Mouse (Mus musculus) forebrain, embryonic 14.5 days (tissue): ENCODE measurements around the gene Acbd5. TPM values are rescaled to one million over a fixed set of nuclear protein-coding genes. Genes with fewer than 3 reads are reported as not detected.
A peak's percentile ranks its signal among the peaks of the same experiment; 100 is the strongest.
"Not testable (repeated sequence)": the region's sequence is repeated elsewhere in the genome, so short reads cannot be mapped to it uniquely, and the experiment has no call there.

Source experiments
- ATAC-seq: fragments of 200-750 bp; cut with Nextera tagmentation; 2 replicates; pipeline ENCODE4 v1.8.0; 2017; ENCODE audit warnings: mild to moderate bottlenecking, moderate library complexity
- DNase-seq: peaks from one replicate; pipeline ENCODE4 v3.0.0-alpha.2; 2015; ENCODE audit warnings: low spot score
- H3K27ac ChIP-seq: fragments of 300-500 bp; sonication (generic); 2 replicates; pipeline ENCODE4 v1.5.1; 2014; ENCODE audit warnings: low read depth, mild to moderate bottlenecking, control low read depth, low read length, moderate library complexity
- H3K27me3 ChIP-seq: fragments of 300-500 bp; sonication (generic); replicated peaks from 2 replicates; pipeline ENCODE4 v1.6.1; 2014; ENCODE audit warnings: low read length, control low read depth, mixed read lengths; ENCODE audit not compliant: control insufficient read depth, insufficient read depth
- H3K36me3 ChIP-seq: fragments of 300-500 bp; sonication (generic); 2 replicates; pipeline ENCODE4 v1.6.1; 2014; ENCODE audit warnings: low read length, control low read depth; ENCODE audit not compliant: control insufficient read depth, insufficient read depth
- H3K4me1 ChIP-seq: fragments of 300-500 bp; sonication (generic); 2 replicates; pipeline ENCODE4 v1.6.1; 2014; ENCODE audit warnings: antibody characterized with exemption, low read length, control low read depth; ENCODE audit not compliant: control insufficient read depth, insufficient read depth
- H3K4me2 ChIP-seq: fragments of 300-500 bp; sonication (generic); 2 replicates; pipeline ENCODE4 v1.6.1; 2014; ENCODE audit warnings: mild to moderate bottlenecking, control low read depth, low read length
- H3K4me3 ChIP-seq: fragments of 300-500 bp; sonication (generic); 2 replicates; pipeline ENCODE4 v1.5.1; 2014; ENCODE audit warnings: low read depth, low read length, control low read depth
- H3K9ac ChIP-seq: fragments of 300-500 bp; sonication (generic); 2 replicates; pipeline ENCODE4 v1.6.1; 2014; ENCODE audit warnings: mild to moderate bottlenecking, low read length, control low read depth, moderate library complexity
- H3K9me3 ChIP-seq: fragments of 300-500 bp; sonication (generic); replicated peaks from 2 replicates; pipeline ENCODE4 v1.6.1; 2016; ENCODE audit warnings: low read length, control low read depth, mixed read lengths; ENCODE audit not compliant: control insufficient read depth
- whole genome bisulfite sequencing: fragments of 180-500 bp; shearing (Covaris S2); extraction: QIAGEN DNeasy Blood & Tissue Kit; methylation state at CpG from one replicate; pipeline ENCODE4 v1.1.7; 2014; 5-methylcytosine and 5-hydroxymethylcytosine counted together
- polyA plus RNA-seq: library from polyadenylated mRNA; unstranded; fragments of >200 nt; fragmentation: Nextera tagmentation; extraction: Ambion mirVana; gene quantifications from 2 replicates; pipeline ENCODE4 v1.2.1, GENCODE M21; 2014

Gene Acbd5
- polyA plus RNA-seq, 1 experiment from 2014 or later: 39.8 TPM

DNA sequence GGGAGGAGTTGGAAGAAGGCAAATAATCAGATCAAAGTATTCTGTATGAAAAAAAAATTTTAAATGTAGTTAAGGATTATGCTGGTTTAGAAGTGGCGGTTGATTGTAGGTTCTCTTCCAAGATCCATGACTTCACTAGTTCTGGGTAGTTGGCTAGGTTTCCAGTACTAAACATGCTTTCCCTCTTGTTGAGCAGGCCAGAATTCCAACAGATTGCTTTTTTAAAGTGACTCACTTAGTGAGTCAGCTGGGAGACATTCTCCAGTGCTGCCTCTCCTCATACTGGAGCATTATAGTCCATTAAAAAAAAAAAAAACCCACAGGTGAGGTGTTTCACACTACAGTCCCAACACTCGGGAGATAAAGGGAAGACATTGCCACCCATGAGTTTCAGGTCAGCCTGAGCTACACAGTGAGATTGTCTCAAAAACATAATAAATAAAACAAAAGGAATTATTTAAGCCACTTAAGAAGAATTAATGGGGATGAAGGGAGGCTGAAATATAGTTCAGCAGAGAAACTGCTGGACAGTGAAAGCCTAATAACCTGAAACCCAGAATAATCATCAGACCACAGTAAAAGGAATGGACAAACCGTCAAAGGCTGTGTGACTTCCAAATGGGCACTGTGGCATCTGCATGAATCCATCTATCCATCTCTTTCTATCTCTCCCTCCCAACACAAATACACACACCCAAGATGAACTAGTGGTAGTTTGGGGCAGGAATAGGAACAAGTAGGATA is 33.1 kb upstream of the Acbd5 start:
- no peak overlapping the region for H3K27ac ChIP-seq
- no peaks in the 10 kb centered on the region for H3K9me3 ChIP-seq
- DNase-seq: no peak
- H3K27me3 ChIP-seq: no peaks in the 10 kb centered on the region
- H3K9ac ChIP-seq: no peak overlapping the region
- no peak overlapping the region for H3K4me2 ChIP-seq
- H3K36me3 ChIP-seq: no peaks in the 10 kb centered on the region
- H3K4me3 ChIP-seq: no peak overlapping the region
- peaks cover 5% of the 10 kb centered on the region for H3K4me1 ChIP-seq
- ATAC-seq: no peak
- 92% methylated on average over 3 of the region's 3 CpGs for WGBS

DNA sequence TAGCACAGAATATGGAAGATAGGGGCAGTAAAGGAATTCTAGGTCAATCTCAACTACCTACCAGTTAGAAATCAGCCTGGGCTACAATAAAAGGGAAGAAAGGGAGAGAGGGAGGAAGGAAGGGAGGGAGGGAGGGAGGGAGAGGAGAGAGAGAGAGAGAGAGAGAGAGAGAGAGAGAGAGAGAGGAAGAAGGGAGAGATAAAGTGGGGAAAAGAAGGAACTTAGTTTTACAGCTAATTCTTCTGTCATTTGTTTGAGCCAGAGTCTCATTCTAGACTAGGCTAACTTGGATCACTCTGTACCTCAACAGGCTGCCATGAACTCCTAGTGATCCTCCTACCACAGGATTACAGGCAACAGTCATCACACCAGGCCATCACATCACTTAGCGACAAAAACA is 32.5 kb upstream of the Acbd5 start:
- Histone ChIP-seq H3K27me3 (no peaks in the 10 kb centered on the region), H3K4me1 (peaks cover 5% of the 10 kb centered on the region), H3K9me3 (no peaks in the 10 kb centered on the region), H3K9ac (no peak overlapping the region), H3K36me3 (no peaks in the 10 kb centered on the region), H3K27ac (no peak overlapping the region), H3K4me2 (no peak overlapping the region), H3K4me3 (no peak overlapping the region)
- WGBS: 97% methylated on average over 1 of the region's 1 CpGs
- DNase-seq (no peak), ATAC-seq (no peak)

DNA sequence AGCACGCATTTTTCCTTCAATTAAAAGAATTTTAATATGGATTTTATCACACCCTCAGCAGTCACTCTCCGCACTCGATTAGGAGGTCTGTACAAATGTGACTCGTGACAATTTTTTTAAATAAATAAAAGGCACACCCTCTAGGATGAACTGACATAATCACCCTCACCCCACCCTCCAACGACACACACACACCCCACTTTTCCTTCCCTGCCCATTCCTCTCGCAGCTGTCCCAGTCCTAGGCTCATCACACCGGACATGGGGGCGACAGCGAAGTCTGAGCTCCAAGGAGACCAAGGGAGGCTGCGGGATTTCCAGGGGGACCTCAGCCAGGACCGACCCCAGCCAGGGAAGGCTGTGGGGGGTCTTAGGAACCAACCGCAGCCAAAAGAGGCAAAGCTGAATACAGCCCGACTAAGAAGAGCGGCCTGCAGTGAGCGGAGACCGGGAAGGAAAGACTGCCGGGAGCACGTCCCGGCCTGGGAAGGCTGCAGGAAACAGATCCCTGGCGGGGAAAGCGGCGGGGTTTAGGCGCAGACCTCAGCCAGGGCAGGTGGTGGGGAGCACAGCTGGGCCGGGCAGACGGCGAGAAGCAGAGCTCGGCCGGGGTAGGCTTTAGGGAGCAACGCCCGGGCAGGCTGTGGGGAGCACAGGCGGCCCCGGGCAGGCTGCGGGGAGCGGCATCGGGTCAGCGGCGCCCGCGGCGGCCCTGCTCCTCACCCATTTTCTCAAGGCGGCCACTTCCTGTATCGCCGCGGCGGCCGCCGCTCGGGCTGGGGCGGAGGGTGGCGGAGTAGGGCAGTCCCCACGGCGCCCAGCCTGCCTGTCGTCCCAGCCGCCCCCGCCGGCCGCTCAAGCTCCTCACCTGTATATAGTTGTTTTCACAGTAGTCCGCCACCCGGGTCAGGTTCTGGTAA is 28.6 kb upstream of the Acbd5 start:
- H3K27ac ChIP-seq: peak overlapping the region; percentile 97
- ATAC-seq (peak; percentile 85), DNase-seq (peak; percentile 42)
- no peaks in the 10 kb centered on the region for H3K36me3 ChIP-seq
- H3K9ac ChIP-seq: peak overlapping the region; percentile 96
- peak overlapping the region; percentile 82 for H3K4me2 ChIP-seq
- H3K4me3 ChIP-seq: peak overlapping the region; percentile 98
- under 1% methylated on average over 48 of the region's 59 CpGs for WGBS
- no peaks in the 10 kb centered on the region for H3K9me3 ChIP-seq
- H3K27me3 ChIP-seq: no peaks in the 10 kb centered on the region
- H3K4me1 ChIP-seq: peaks cover 5% of the 10 kb centered on the region

DNA sequence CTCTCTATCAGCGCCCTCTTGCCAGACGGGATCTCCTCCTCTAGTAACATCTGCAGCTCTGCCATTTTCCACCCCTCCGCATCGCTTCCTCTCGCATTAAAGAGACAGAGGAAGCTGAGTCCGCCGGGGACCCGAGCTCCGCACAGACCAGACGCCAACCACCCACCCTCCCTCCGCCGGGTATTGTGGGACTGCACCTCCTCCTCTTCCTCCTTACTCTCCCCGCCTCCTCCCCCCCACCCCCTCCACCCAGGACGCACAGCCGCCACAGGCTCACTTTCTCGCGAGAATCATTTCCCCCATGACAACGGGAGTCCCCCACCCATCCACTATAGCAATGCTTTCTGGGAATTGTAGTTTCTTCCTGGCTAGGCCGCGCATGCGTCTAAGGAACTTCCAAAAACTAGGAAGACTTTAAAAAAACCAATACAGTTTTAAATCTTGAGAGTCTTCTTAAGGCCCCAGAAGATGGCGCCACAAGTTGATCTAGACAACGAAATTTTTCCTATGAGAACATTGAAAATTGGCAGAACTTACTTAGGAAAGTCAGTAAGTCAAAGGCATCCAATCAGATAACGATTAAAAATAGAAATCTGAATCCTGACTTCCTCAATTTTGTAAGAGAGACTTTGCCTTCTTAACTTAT is 27.8 kb upstream of the Acbd5 start, which contains the start of gene Abi1:
Gene Abi1 (minus strand): TSS at position 241 of the 646 bp plus-strand sequence.
- ATAC-seq: peak; percentile 96
- Histone ChIP-seq H3K9me3 (no peaks in the 10 kb centered on the region), H3K4me1 (peaks cover 5% of the 10 kb centered on the region), H3K4me3 (peak within 1 kb of the TSS; percentile 98), H3K9ac (peak within 1 kb of the TSS; percentile 96), H3K27me3 (no peaks in the 10 kb centered on the region), H3K36me3 (no peaks in the 10 kb centered on the region), H3K27ac (peak within 1 kb of the TSS; percentile 97), H3K4me2 (peak within 1 kb of the TSS; percentile 82)
- DNase-seq: peak; percentile 99
- WGBS: 3% methylated on average over 24 of the region's 24 CpGs

DNA sequence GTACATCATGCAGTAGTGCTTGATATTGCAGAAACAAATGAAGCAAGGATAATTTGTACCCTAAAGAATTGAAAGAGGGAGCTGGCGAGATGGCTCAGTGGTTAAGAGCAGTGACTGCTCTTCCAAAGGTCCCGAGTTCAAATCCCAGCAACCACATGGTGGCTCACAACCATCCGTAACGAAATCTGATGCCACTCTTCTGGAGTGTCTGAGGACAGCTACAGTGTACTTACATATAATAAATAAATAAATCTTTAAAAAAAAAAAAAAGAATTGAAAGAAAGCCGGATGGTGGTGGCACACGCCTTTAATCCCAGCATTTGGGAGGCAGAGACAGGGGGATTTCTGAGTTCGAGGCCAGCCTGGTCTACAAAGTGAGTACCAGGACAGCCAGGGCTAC is 27.3 kb upstream of the Acbd5 start:
- 91% methylated on average over 7 of the region's 7 CpGs for WGBS
- H3K4me2 ChIP-seq, H3K36me3 ChIP-seq, H3K27ac ChIP-seq, H3K27me3 ChIP-seq, H3K4me3 ChIP-seq, DNase-seq, H3K4me1 ChIP-seq, H3K9me3 ChIP-seq, ATAC-seq, H3K9ac ChIP-seq: not testable (repeated sequence)

DNA sequence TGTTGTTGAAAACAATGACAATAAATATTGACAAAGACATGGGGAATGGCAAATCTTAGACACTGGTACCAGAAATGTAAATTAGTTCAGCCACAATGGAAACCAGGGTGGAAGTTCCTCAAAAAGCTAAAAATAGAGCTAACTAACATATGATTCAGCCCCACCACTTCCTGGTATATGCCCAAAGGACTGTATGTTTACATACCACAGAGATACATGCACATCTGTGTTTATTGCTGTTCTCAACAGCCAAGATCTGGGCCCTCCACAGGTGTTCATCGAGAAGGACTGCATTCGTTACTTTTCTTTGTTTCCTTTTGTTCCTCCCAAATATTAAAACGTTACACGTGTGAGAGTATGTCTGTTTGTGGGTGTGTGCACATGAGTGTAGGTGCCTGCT is 26.5 kb upstream of the Acbd5 start:
- Histone ChIP-seq H3K4me2 (no peak overlapping the region), H3K27me3 (no peaks in the 10 kb centered on the region), H3K4me3 (no peak overlapping the region), H3K27ac (no peak overlapping the region), H3K36me3 (no peaks in the 10 kb centered on the region), H3K4me1 (peaks cover 5% of the 10 kb centered on the region), H3K9me3 (no peaks in the 10 kb centered on the region), H3K9ac (no peak overlapping the region)
- no peak for ATAC-seq
- WGBS: 91% methylated on average over 4 of the region's 4 CpGs
- DNase-seq: no peak

DNA sequence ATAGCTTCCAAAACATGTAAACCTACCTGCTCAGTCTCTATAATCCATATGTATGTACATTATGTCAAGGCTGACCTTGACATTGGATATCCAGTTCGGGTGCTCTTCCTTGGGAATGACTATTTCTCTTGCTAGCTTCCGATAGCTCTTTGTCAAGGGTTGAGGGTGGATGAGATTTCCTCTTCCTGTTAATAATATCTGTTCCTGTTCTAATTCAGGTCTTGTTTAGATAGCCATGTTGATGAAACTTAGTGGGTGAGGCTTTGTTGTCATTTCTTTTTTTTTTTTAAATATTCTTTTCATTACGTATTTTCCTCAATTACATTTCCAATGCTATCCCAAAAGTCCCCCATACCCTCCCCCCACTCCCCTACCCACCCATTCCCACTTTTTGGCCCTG is 25.8 kb upstream of the Acbd5 start:
- H3K9ac ChIP-seq: no peak overlapping the region
- H3K27ac ChIP-seq: no peak overlapping the region
- WGBS: 91% methylated on average over 3 of the region's 3 CpGs
- H3K4me1 ChIP-seq: peaks cover 5% of the 10 kb centered on the region
- ATAC-seq: no peak
- no peak overlapping the region for H3K4me2 ChIP-seq
- no peaks in the 10 kb centered on the region for H3K27me3 ChIP-seq
- no peaks in the 10 kb centered on the region for H3K36me3 ChIP-seq
- no peak for DNase-seq
- no peak overlapping the region for H3K4me3 ChIP-seq
- H3K9me3 ChIP-seq: no peaks in the 10 kb centered on the region

DNA sequence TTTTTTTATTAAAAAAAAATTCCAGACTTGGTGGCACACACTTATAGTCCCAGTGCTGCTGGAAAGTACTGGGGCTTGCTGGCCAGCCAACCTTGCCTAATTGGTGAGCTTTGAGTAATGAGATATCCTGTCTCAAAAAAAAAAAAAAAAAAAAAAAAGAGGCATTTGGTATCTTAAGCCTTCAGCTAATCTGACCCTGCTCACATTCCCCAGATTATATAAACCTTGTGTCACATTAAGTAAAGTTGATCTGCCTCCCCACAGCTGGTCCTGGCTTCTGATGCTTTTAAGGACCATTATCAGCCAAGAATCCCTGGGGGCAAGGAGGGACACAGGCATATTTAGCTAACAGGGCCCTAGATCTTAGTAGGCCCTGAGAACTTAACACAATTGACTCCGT is 22.3 kb upstream of the Acbd5 start:
- H3K4me2 ChIP-seq: no peak overlapping the region
- no peaks in the 10 kb centered on the region for H3K9me3 ChIP-seq
- H3K36me3 ChIP-seq: no peaks in the 10 kb centered on the region
- H3K27me3 ChIP-seq: no peaks in the 10 kb centered on the region
- no peak overlapping the region for H3K27ac ChIP-seq
- DNase-seq (no peak), ATAC-seq (no peak)
- 45% methylated on average over 1 of the region's 1 CpGs for WGBS
- no peaks in the 10 kb centered on the region for H3K4me1 ChIP-seq
- H3K9ac ChIP-seq: no peak overlapping the region
- no peak overlapping the region for H3K4me3 ChIP-seq
